Mouse (Mus musculus): ENCODE measurements around the gene Fggy. TPM values are rescaled to one million over a fixed set of nuclear protein-coding genes. Genes with fewer than 3 reads are reported as not detected.

The Fggy gene
- total and polyA plus RNA-seq, 3 experiments: not detected

GRCm38 (mm10) chr4:95571621-95572020, 14.3 kb downstream of the Fggy start:
- TF ChIP-seq MYB (IDR thresholded peaks at IDR 0.05; ENCODE audit: low read depth, low read length) (no peak), USF1 (IDR thresholded peaks at IDR 0.05; ENCODE audit: low read depth, low read length) (no peak), GABPA (IDR thresholded peaks at IDR 0.05; ENCODE audit: low read depth, low read length) (no peak), CHD2 (IDR thresholded peaks at IDR 0.05; ENCODE audit: low read length) (no peak), ETS1 (IDR thresholded peaks at IDR 0.05; ENCODE audit: low read depth, low read length) (no peak), ZMIZ1 (IDR thresholded peaks at IDR 0.05; ENCODE audit: low read depth, low read length) (no peak), UBTF (IDR thresholded peaks at IDR 0.05; ENCODE audit: borderline replicate concordance, insufficient read depth, low read depth, low read length) (no peak), ELF1 (IDR thresholded peaks at IDR 0.05; ENCODE audit: low read depth, low read length) (no peak), HCFC1 (IDR thresholded peaks at IDR 0.05; ENCODE audit: low read depth, low read length) (no peak), CTCF (IDR thresholded peaks at IDR 0.05 in 2 of 3, conservative IDR thresholded peaks at IDR 0.05 in 1 of 3; ENCODE audit: control insufficient read depth in 1 of 3, insufficient read depth in 1 of 3, low read depth in 2 of 3, low read length in 3 of 3, poor library complexity in 1 of 3, severe bottlenecking in 1 of 3) (no peak), MAX (IDR thresholded peaks at IDR 0.05; ENCODE audit: low read length) (no peak), ZKSCAN1 (IDR thresholded peaks at IDR 0.05; ENCODE audit: low read depth, low read length) (no peak), NRF1 (IDR thresholded peaks at IDR 0.05; ENCODE audit: insufficient read depth, low read depth, low read length, poor library complexity, severe bottlenecking) (no peak), E2F4 (IDR thresholded peaks at IDR 0.05; ENCODE audit: borderline replicate concordance, low read depth, low read length) (no peak), CHD1 (IDR thresholded peaks at IDR 0.05; ENCODE audit: low read depth, low read length) (no peak), MYC (IDR thresholded peaks at IDR 0.05; ENCODE audit: low read depth, low read length) (no peak), RCOR1 (IDR thresholded peaks at IDR 0.05; ENCODE audit: low read depth, low read length) (no peak), EP300 (IDR thresholded peaks at IDR 0.05; ENCODE audit: low read depth in 1 of 2, low read length in 2 of 2) (no peak), KAT2A (conservative IDR thresholded peaks at IDR 0.05; ENCODE audit: low read depth, low read length) (no peak)

GRCm38 (mm10) chr4:95573704-95574103, 16.4 kb downstream of the Fggy start:
- Histone ChIP-seq H3K4me1 (ENCODE audit: control insufficient read depth in 1 of 2, insufficient read depth in 2 of 2, low read length in 2 of 2) (no peaks in the 10 kb centered on the region), H3K4me3 (ENCODE audit: control insufficient read depth in 1 of 2, insufficient read depth in 1 of 2, low read depth in 2 of 2, low read length in 2 of 2) (no peak overlapping the region), H3K27me3 (ENCODE audit: control insufficient read depth in 1 of 2, insufficient read depth in 2 of 2, low read length in 2 of 2) (no peaks in the 10 kb centered on the region), H3K79me2 (ENCODE audit: control insufficient read depth, insufficient read depth, low read length, poor library complexity) (no peaks in the 10 kb centered on the region), H3K9me3 (replicated peaks; ENCODE audit: insufficient read depth, low read length) (no peaks in the 10 kb centered on the region), H3K36me3 (ENCODE audit: control insufficient read depth in 1 of 2, insufficient read depth in 2 of 2, low read length in 2 of 2) (no peaks in the 10 kb centered on the region), H3K9ac (ENCODE audit: control insufficient read depth, low read depth, low read length, poor library complexity, severe bottlenecking) (no peak overlapping the region), H3K27ac (ENCODE audit: control insufficient read depth, low read depth, low read length) (no peak overlapping the region)
- no peak for TF ChIP-seq CHD1 (IDR thresholded peaks at IDR 0.05; ENCODE audit: low read depth, low read length)
- no peak for TF ChIP-seq MAFK (IDR thresholded peaks at IDR 0.05; ENCODE audit: borderline replicate concordance, low read depth, low read length)
- no peak for TF ChIP-seq MYB (IDR thresholded peaks at IDR 0.05; ENCODE audit: low read depth, low read length)
- no peak for TF ChIP-seq ELF1 (IDR thresholded peaks at IDR 0.05; ENCODE audit: low read depth, low read length)
- TF ChIP-seq POLR2AphosphoS2 (IDR thresholded peaks at IDR 0.05; ENCODE audit: low read length): no peak
- no peak for TF ChIP-seq BHLHE40 (IDR thresholded peaks at IDR 0.05; ENCODE audit: borderline replicate concordance, low read depth, low read length)
- no peak for TF ChIP-seq JUND (IDR thresholded peaks at IDR 0.05; ENCODE audit: low read depth, low read length)
- no peak for TF ChIP-seq POLR2AphosphoS5 (IDR thresholded peaks at IDR 0.05; ENCODE audit: borderline replicate concordance, low read depth, low read length)
- TF ChIP-seq E2F4 (IDR thresholded peaks at IDR 0.05; ENCODE audit: borderline replicate concordance, low read depth, low read length): no peak
- TF ChIP-seq RCOR1 (IDR thresholded peaks at IDR 0.05; ENCODE audit: low read depth, low read length): no peak
- TF ChIP-seq NELFE (IDR thresholded peaks at IDR 0.05; ENCODE audit: low read depth, low read length): no peak
- TF ChIP-seq MAZ (IDR thresholded peaks at IDR 0.05; ENCODE audit: low read depth, low read length): no peak
- TF ChIP-seq RAD21 (IDR thresholded peaks at IDR 0.05; ENCODE audit: low read depth, low read length): no peak
- no peak for TF ChIP-seq GABPA (IDR thresholded peaks at IDR 0.05; ENCODE audit: low read depth, low read length)
- no peak for DNase-seq (ENCODE audit: low read depth, low spot score)

More at GRCm38 (mm10) chr4:95571621-95572020, 14.3 kb downstream of the Fggy start:
- no peak overlapping the region for H3K4me3 ChIP-seq (ENCODE audit: control insufficient read depth in 1 of 2, insufficient read depth in 1 of 2, low read depth in 2 of 2, low read length in 2 of 2)
- H3K27ac ChIP-seq (ENCODE audit: control insufficient read depth, low read depth, low read length): no peak overlapping the region
- H3K27me3 ChIP-seq (ENCODE audit: control insufficient read depth in 1 of 2, insufficient read depth in 2 of 2, low read length in 2 of 2): no peaks in the 10 kb centered on the region
- no peaks in the 10 kb centered on the region for H3K4me1 ChIP-seq (ENCODE audit: control insufficient read depth in 1 of 2, insufficient read depth in 2 of 2, low read length in 2 of 2)
- no peaks in the 10 kb centered on the region for H3K79me2 ChIP-seq (ENCODE audit: control insufficient read depth, insufficient read depth, low read length, poor library complexity)
- no peak for DNase-seq (ENCODE audit: low read depth, low spot score)
- no peaks in the 10 kb centered on the region for H3K36me3 ChIP-seq (ENCODE audit: control insufficient read depth in 1 of 2, insufficient read depth in 2 of 2, low read length in 2 of 2)
- H3K9me3 ChIP-seq (replicated peaks; ENCODE audit: insufficient read depth, low read length): no peaks in the 10 kb centered on the region
- no peak overlapping the region for H3K9ac ChIP-seq (ENCODE audit: control insufficient read depth, low read depth, low read length, poor library complexity, severe bottlenecking)
